Mouse (Mus musculus): ENCODE data around the gene Tcap. TPM values are rescaled to one million over a fixed set of nuclear protein-coding genes. Genes with fewer than 3 reads are reported as not detected.

Gene Tcap
- total RNA-seq, 1 experiment from 2014 or later: 0.91 TPM

DNA sequence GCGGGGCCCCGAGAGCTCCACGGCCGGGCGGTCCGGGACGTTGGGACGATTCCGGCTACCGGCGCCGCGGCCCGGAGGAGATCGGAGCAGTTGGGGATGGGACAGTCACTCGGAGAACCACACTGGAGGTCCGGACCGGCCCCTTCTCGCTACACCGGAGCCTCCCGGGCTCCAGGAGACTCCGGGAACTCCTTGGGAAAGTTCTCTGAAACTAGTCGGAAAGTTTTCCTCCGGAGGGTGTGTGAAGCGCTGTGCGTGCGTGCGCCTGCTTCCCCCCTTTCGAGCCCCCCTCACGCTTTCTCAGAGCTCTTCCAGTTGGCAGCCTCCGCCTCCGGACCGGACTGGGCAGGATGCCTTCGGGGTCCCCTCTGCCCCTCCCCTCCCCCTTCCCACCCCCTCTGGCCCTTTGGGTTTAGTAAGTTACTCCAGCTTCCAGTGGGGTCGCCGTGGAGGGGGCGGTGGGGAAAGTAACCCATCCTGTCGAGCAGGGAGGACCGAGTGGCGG is 29.2 kb downstream of the Tcap start:
- no peak for DNase-seq

DNA sequence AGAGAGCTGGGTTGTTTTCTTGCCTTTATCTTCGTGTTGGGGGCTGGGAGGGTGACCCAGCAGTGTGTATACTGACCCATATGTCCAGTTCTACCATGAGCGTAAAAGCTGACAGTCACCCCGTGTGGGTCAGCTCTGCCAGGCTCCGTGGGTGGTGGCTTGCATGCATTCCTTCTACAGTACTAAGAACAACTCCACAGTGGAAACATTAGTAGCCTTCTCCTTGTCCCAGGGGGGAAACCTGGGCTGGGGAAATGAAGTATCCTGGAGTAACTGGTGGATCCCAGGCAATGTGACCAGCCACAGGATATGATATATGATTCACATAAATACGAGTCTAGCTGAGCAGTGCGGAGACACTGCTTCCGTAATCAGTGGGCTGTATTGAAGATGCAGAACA is 30.1 kb downstream of the Tcap start:
- no peak for DNase-seq

DNA sequence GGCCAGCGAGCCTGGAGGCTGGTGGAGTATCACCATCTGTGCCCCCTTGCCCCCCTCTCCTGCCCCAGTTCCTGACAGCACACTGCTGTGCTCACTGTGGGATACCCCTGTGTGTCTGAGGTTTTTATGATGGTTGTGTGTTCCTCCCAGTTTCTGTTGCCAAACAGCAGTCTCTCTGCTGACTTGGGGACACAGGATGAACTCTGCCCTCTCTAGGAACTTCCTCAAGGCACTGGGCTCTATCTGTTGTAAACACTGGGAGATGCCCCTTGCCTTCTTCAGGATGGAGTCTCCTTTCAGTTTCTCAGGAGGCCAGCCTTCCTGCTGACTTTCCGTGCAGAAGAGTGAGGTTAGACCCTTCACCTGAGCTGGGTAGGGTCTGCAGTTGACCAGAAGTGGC is 30.6 kb downstream of the Tcap start:
- no peak for DNase-seq

DNA sequence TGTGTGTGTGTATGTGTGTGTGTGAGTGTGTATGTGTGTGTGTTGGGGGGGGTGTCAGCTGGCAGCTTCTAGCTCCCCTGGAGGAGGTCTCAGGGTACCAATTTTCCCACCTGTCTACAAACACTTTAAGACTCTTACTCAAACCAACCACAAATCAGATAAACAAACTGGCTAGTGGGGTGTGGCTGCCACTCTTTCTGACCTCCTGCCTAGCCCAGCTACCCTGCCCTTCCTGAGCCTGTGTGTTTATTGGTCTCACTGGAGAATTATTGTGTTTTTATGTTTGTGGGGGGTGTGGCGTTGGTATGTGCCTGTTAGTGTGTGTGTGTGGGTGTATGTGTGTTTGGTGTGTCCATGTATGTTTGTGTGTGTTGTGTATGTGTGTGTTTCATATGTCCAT is 33.5 kb downstream of the Tcap start:
- no peak for DNase-seq

DNA sequence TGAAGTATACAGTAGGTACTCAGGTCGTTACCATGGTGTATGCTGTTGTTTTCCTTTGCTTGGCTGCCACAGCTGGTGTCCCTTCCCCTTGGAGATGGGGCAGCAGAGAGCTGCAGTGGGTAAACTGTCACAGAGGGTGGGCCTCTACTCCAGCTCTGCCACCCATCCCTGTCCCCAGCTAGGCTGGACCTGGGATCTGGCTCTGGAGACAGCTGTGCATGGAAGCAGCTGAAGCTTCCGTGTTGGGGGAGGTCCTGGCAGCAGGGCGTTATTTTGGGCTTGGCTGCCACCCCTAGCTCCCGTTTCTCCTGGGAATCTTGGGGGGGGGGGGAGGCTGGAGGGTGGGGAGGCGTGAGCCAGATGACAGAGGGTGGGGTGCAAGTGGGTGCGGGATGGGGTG is 34.7 kb downstream of the Tcap start:
- no peak for DNase-seq

DNA sequence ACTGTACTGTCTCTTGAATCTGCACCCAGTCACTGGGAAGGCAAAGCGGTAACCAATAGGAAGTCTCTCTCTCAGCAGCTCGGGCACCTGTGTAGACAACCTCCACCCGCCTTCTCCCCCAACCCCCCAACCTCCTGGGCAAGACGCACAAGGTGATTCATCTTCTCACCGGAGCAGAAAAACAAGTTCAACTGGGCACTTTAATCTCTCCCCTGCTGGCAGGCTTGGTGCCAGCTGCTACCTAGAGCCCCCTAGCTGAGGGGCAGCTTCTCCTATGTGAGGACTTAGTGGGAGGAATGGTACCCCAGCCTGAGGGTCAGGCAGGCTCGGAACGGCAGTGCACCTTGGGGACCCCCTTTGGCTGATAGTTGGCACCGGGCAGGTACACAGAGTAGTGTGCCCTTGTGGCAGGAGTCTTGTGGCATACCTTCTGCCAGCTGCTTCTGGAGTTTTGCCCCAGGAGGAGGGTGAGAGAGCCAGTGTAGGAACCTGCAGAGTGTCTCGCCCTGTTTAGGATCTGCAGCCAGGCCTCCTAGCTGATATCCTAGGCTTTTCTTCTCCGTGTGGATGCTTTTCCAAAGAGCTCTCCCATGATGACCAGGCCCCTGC is 35.4 kb downstream of the Tcap start:
- DNase-seq: no peak

DNA sequence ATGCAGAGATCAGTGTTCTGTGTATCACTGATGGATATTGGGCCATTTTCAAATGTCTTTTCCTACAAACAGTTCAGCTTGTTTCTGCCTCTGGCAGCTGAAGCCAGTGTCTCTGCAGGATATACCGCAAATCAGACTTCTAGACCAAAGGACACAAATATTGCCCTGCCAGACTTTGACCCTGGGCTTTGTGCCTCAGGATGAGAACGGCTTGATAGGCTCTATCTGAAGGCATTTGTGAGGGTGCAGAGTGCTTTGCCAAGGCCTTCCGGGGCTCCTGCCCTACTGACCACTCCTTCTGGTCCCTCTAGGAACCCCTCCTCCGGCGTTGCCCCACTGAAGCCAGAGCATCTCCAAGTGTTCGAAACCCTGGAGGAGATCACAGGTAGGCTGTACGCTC is 43.0 kb downstream of the Tcap start:
- no peak for DNase-seq

DNA sequence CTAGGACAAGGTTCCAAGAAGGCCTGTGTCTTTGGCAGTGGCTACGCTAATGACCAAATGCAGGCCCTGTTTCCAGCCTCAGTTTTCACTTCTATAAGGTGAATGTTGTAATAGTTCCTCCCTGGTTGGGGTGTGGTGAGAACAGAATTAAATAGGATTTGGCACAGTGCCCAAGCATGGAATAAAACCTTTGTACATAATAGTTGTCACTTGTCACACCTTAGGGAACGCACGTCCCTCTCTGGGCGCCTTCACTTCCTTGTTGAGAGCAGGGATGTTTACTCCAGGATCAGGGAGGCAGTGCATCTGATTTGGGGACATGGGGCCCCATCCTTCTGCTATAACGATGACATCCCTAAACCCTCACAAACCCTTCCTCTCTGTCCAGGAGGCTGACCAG is 44.8 kb downstream of the Tcap start:
- DNase-seq: no peak

DNA sequence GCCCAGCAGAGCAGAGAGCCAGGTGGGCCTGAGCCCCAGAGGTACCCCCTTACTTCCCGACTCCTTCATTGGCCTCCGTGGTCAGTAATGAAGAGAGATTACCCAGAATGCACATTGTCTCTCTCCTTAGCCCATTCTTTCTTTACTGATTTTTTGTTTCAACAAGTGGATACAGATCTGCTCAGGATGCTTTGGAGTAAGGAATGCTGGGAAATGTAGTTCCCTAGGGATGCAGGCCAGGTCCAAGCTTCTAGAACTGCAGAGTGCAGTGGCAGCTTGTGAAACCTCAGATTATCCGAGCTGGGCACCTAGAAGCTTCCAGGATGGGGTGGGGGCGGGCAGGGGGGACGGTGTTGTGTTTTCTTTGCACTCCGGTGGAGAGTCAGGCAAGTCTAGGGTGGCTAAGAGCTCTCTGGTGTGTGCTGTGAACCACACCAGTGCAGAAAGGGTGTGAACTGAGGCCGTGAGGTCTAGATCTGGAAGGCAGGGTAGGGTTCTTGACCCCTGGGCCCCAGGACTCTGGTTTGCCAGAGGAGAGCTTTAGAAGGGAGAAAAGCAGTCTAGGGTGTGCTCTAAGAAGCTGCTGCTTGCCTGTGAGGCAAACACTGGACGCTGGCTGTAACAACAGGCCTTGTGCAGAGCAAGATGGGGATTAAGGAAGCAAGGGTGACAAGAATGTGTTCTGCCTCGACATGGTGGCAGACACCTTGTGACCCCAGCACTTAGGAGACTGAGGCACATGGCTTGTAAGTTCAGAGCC is 48.3 kb downstream of the Tcap start:
- DNase-seq: no peak

Other genes with a start within 250 kb of the Tcap start
- gene Fbxl20, start 233.4 kb upstream of the Tcap start, total RNA-seq (2021): 27.0 and 41.7 TPM in 2 replicates
- gene Med1, start 190.5 kb upstream of the Tcap start, total RNA-seq (2021): 75.4 and 86.1 TPM in 2 replicates
- 49.5 and 51.7 TPM in 2 replicates for gene Cdk12, start 180.8 kb upstream of the Tcap start, total RNA-seq (2021)
- not detected in 2 replicates for gene Neurod2, start 54.2 kb upstream of the Tcap start, total RNA-seq (2021)
- gene Ppp1r1b, start 35.4 kb upstream of the Tcap start, total RNA-seq (2021): 0.24 TPM in 1 of 2 replicates, not detected in the other
- gene Stard3, start 25.4 kb upstream of the Tcap start, total RNA-seq (2021): 23.6 and 23.9 TPM in 2 replicates
- 458 and 547 TPM in 2 replicates for gene Pnmt, start 2.6 kb downstream of the Tcap start, total RNA-seq (2021)
- 3.6 and 6.5 TPM in 2 replicates for gene Pgap3, start 16.7 kb downstream of the Tcap start, total RNA-seq (2021)
- gene Erbb2, start 28.7 kb downstream of the Tcap start, total RNA-seq (2021): 3.8 and 6.2 TPM in 2 replicates
- 80.3 and 84.7 TPM in 2 replicates for gene Mien1, start 55.2 kb downstream of the Tcap start, total RNA-seq (2021)
- gene Grb7, start 62.6 kb downstream of the Tcap start, total RNA-seq (2021): 1.0 TPM in 1 of 2 replicates, not detected in the other
- gene Ikzf3, start 162.2 kb downstream of the Tcap start, total RNA-seq (2021): 0.30 TPM in 1 of 2 replicates, not detected in the other
- gene Zpbp2, start 167.3 kb downstream of the Tcap start, total RNA-seq (2021): 0.70 TPM in 1 of 2 replicates, not detected in the other
- 96.8 and 98.6 TPM in 2 replicates for gene Ormdl3, start 203.6 kb downstream of the Tcap start, total RNA-seq (2021)
- gene Lrrc3c, start 214.5 kb downstream of the Tcap start, total RNA-seq (2021): not detected in 2 replicates
- 7.6 and 13.5 TPM in 2 replicates for gene Gm12355, start 241.8 kb downstream of the Tcap start, total RNA-seq (2021)
- 25.1 and 29.1 TPM in 2 replicates for gene Gsdma3, start 242.5 kb downstream of the Tcap start, total RNA-seq (2021)

Measured in adrenal gland, postnatal 25 days (tissue).